In the genomic region with DNA sequence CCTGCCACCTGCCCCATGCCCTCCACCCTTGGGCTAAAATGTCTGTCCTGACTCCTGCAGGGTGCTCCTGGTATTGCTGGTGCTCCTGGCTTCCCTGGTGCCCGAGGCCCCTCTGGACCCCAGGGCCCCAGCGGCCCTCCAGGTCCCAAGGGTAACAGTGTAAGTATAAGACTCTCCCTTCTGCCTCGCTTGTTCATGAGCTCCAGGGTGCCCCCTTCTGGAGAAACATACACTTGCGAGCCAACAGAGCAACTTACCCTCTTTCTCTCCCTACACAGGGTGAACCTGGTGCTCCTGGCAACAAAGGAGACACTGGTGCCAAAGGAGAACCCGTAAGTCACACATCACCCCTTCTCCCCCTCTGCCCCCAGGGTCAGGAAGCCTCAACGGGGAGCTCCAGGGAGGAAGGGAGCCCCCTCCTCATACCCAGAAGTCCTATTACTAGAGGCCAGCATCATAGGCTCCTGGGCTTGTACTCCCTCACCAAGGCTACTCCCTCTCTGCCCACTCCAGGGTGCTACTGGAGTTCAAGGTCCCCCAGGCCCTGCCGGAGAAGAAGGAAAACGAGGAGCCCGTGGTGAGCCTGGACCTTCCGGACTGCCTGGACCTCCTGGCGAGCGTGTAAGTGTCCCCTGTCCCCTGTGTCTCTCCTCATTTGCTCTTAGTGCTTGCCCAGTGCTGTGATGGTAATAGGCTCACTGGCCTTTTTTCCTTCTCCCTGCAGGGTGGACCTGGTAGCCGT, we compare ENCODE assay signal across 9 mouse cellular contexts. TPM values are rescaled to one million over a fixed set of nuclear protein-coding genes. Genes with fewer than 3 reads are reported as not detected.
A peak's percentile ranks its signal among the peaks of the same experiment; 100 is the strongest.
DNase-seq lines count a peak whose midpoint lies in the region; ATAC-seq and TF ChIP-seq lines count a peak whose summit lies in the region.
"Had no signal": no experiment of that assay in that cellular context is flagged by ENCODE, and none has a peak within 500 bp of the region (broad histone marks: within the 10 kb centered on the region; RNA-seq: fewer than 3 reads in every experiment).

No protein-coding gene starts in this region.

- peak; percentile 62 for TF ChIP-seq CTCF in liver, embryonic 14.5 days (IDR thresholded peaks at IDR 0.05; ENCODE audit: low read depth)

- no peak for TF ChIP-seq EP300 in liver, embryonic 14.5 days (IDR thresholded peaks at IDR 0.05; ENCODE audit: low read depth)

- intact Hi-C loops in heart, postnatal 14 days (cut with DNase I), result no loop called here

- H3K4me2 ChIP-seq in hindbrain, embryonic 11.5 days (replicated peaks; ENCODE audit: low read depth, low read length), result no peak overlapping the region
- no peak overlapping the region for H3K4me2 ChIP-seq in hindbrain, embryonic 13.5 days
- H3K4me2 ChIP-seq in liver, embryonic 14.5 days (ENCODE audit: low read depth), result no peak overlapping the region
- H3K4me2 ChIP-seq in stomach, embryonic 15.5 days, result peak overlapping the region; percentile 24
- H3K4me2 ChIP-seq: neural tube, embryonic 12.5 days had no signal

- H3K27me3 ChIP-seq in hindbrain, embryonic 11.5 days (ENCODE audit: control insufficient read depth, insufficient read depth, low read length), result peaks cover 10% of the 10 kb centered on the region
- peaks cover 60% of the 10 kb centered on the region for H3K27me3 ChIP-seq in hindbrain, embryonic 13.5 days
- peaks cover 13% of the 10 kb centered on the region for H3K27me3 ChIP-seq in liver, embryonic 14.5 days (ENCODE audit: control insufficient read depth, insufficient read depth, low read length)
- H3K27me3 ChIP-seq in stomach, embryonic 15.5 days (replicated peaks), result no peaks in the 10 kb centered on the region

- 49% methylated on average over 13 of the region's 13 CpGs for WGBS in hindbrain, embryonic 11.5 days
- WGBS in hindbrain, embryonic 13.5 days, result 54% methylated on average over 12 of the region's 13 CpGs
- WGBS in liver, embryonic 14.5 days (ENCODE audit: insufficient replicate concordance), result 34% methylated on average over 13 of the region's 13 CpGs
- 50% methylated on average over 13 of the region's 13 CpGs for WGBS in stomach, embryonic 15.5 days

- no peaks in the 10 kb centered on the region for H3K4me1 ChIP-seq in hindbrain, embryonic 11.5 days (replicated peaks; ENCODE audit: control insufficient read depth, insufficient read depth, low read length)
- peaks cover 8% of the 10 kb centered on the region for H3K4me1 ChIP-seq in hindbrain, embryonic 13.5 days (replicated peaks)
- no peaks in the 10 kb centered on the region for H3K4me1 ChIP-seq in liver, embryonic 14.5 days (replicated peaks; ENCODE audit: control insufficient read depth in 2 of 2, insufficient read depth in 2 of 2, low read length in 1 of 2)
- H3K4me1 ChIP-seq in stomach, embryonic 15.5 days, result peaks cover 19% of the 10 kb centered on the region

- ATAC-seq in hindbrain, embryonic 11.5 days (ENCODE audit: low FRiP score), result no peak
- ATAC-seq in hindbrain, embryonic 13.5 days (ENCODE audit: low FRiP score), result no peak
- no peak for ATAC-seq in liver, embryonic 14.5 days (ENCODE audit: insufficient read depth)
- no peak for ATAC-seq in stomach, embryonic 15.5 days (ENCODE audit: insufficient read depth, low FRiP score, low read depth)

- H3K9me3 ChIP-seq in hindbrain, embryonic 11.5 days (ENCODE audit: control insufficient read depth, low read length), result no peaks in the 10 kb centered on the region
- H3K9me3 ChIP-seq in hindbrain, embryonic 13.5 days, result no peaks in the 10 kb centered on the region
- no peaks in the 10 kb centered on the region for H3K9me3 ChIP-seq in liver, embryonic 14.5 days (ENCODE audit: control insufficient read depth, low read length)
- no peaks in the 10 kb centered on the region for H3K9me3 ChIP-seq in stomach, embryonic 15.5 days
- H3K9me3 ChIP-seq: neural tube, embryonic 12.5 days had no signal

- H3K9ac ChIP-seq in hindbrain, embryonic 11.5 days (ENCODE audit: low read depth, low read length), result no peak overlapping the region
- no peak overlapping the region for H3K9ac ChIP-seq in hindbrain, embryonic 13.5 days
- no peak overlapping the region for H3K9ac ChIP-seq in liver, embryonic 14.5 days (replicated peaks)
- no peak overlapping the region for H3K9ac ChIP-seq in stomach, embryonic 15.5 days
- H3K9ac ChIP-seq: neural tube, embryonic 12.5 days had no signal

- no peak overlapping the region for H3K27ac ChIP-seq in hindbrain, embryonic 11.5 days (ENCODE audit: low read depth, low read length)
- no peak overlapping the region for H3K27ac ChIP-seq in hindbrain, embryonic 13.5 days
- H3K27ac ChIP-seq in liver, embryonic 14.5 days, result no peak overlapping the region
- H3K27ac ChIP-seq in stomach, embryonic 15.5 days, result peak overlapping the region; percentile 75
- H3K27ac ChIP-seq: neural tube, embryonic 12.5 days had no signal

- peak; percentile 58 for DNase-seq in hindbrain, embryonic 11.5 days (ENCODE audit: low spot score)
- peak; percentile 64 for DNase-seq in ES-CJ7 (ENCODE audit: low read depth, low spot score)
- peak; percentile 40 for DNase-seq in c-Kit-positive CD71-positive TER-119-negative erythroid progenitor cells, embryonic 14.5 days (ENCODE audit: low read depth)
- DNase-seq in heart, postnatal 14 days, result peak; percentile 57 to 71
- DNase-seq in liver, embryonic 14.5 days (ENCODE audit: low read depth in 3 of 3, low spot score in 3 of 3), result peak in 1 of 3 experiments; percentile 22
- DNase-seq in ovary, adult 18-20 months (ENCODE audit: low spot score), result no peak

- H3K36me3 ChIP-seq in hindbrain, embryonic 11.5 days (ENCODE audit: control insufficient read depth, insufficient read depth, low read length), result no peaks in the 10 kb centered on the region
- no peaks in the 10 kb centered on the region for H3K36me3 ChIP-seq in hindbrain, embryonic 13.5 days
- no peaks in the 10 kb centered on the region for H3K36me3 ChIP-seq in liver, embryonic 14.5 days (replicated peaks; ENCODE audit: control insufficient read depth, insufficient read depth, low read depth)
- peaks cover 60% of the 10 kb centered on the region for H3K36me3 ChIP-seq in stomach, embryonic 15.5 days
- H3K36me3 ChIP-seq: neural tube, embryonic 12.5 days had no signal

- no peak overlapping the region for H3K4me3 ChIP-seq in hindbrain, embryonic 11.5 days (ENCODE audit: low read depth, low read length)
- no peak overlapping the region for H3K4me3 ChIP-seq in hindbrain, embryonic 13.5 days
- no peak overlapping the region for H3K4me3 ChIP-seq in liver, embryonic 14.5 days (ENCODE audit: insufficient read depth in 1 of 2, low read depth in 2 of 2, low read length in 2 of 2)
- H3K4me3 ChIP-seq in stomach, embryonic 15.5 days (replicated peaks), result no peak overlapping the region
- H3K4me3 ChIP-seq: neural tube, embryonic 12.5 days had no signal

RNA-seq across cellular contexts. Expression of a gene that starts 6.4 kb away (rescaled TPM):
- polyA plus RNA-seq in hindbrain, embryonic 11.5 days (2014; fragmentation: Nextera tagmentation; extraction: Ambion mirVana), result 122 and 135 TPM in 2 replicates
- 128 and 217 TPM in 2 replicates for polyA plus RNA-seq in hindbrain, embryonic 13.5 days (2015; fragmentation: Nextera tagmentation; extraction: Ambion mirVana)
- total RNA-seq in heart, postnatal 14 days (2021), result 100 to 1,000 TPM; 475 to 551 TPM
- polyA plus RNA-seq in liver, embryonic 14.5 days (2012; rRNA removed), result 7.8 and 14.1 TPM in 2 replicates
- polyA plus RNA-seq in liver, embryonic 14.5 days (2014; fragmentation: Nextera tagmentation; extraction: Ambion mirVana), result 30.8 and 37.6 TPM in 2 replicates
- polyA plus RNA-seq in stomach, embryonic 15.5 days (2015; fragmentation: Nextera tagmentation; extraction: Ambion mirVana), result 1,375 and 1,459 TPM in 2 replicates

RNA-seq across cellular contexts. Expression of a gene that starts 24.9 kb away (rescaled TPM):
- polyA plus RNA-seq in hindbrain, embryonic 11.5 days (2014; fragmentation: Nextera tagmentation; extraction: Ambion mirVana), result not detected in 2 replicates
- polyA plus RNA-seq in hindbrain, embryonic 13.5 days (2015; fragmentation: Nextera tagmentation; extraction: Ambion mirVana), result not detected in 2 replicates
- not detected for total RNA-seq in heart, postnatal 14 days (2021)
- not detected in 2 replicates for polyA plus RNA-seq in liver, embryonic 14.5 days (2012; rRNA removed)
- not detected in 2 replicates for polyA plus RNA-seq in liver, embryonic 14.5 days (2014; fragmentation: Nextera tagmentation; extraction: Ambion mirVana)
- polyA plus RNA-seq in stomach, embryonic 15.5 days (2015; fragmentation: Nextera tagmentation; extraction: Ambion mirVana), result not detected in 2 replicates
- polyA plus RNA-seq: neural tube, embryonic 12.5 days had no signal

RNA-seq across cellular contexts. Expression of a gene that starts 33.7 kb away (rescaled TPM):
- polyA plus RNA-seq in hindbrain, embryonic 11.5 days (2014; fragmentation: Nextera tagmentation; extraction: Ambion mirVana), result 0.11 and 0.29 TPM in 2 replicates
- 0.23 and 0.52 TPM in 2 replicates for polyA plus RNA-seq in hindbrain, embryonic 13.5 days (2015; fragmentation: Nextera tagmentation; extraction: Ambion mirVana)
- 100 to 1,000 TPM; 135 to 139 TPM for total RNA-seq in heart, postnatal 14 days (2021)
- polyA plus RNA-seq in liver, embryonic 14.5 days (2012; rRNA removed), result 0.04 TPM in 1 of 2 replicates, not detected in the other
- polyA plus RNA-seq in liver, embryonic 14.5 days (2014; fragmentation: Nextera tagmentation; extraction: Ambion mirVana), result not detected in 2 replicates
- 0.17 and 0.27 TPM in 2 replicates for polyA plus RNA-seq in stomach, embryonic 15.5 days (2015; fragmentation: Nextera tagmentation; extraction: Ambion mirVana)

RNA-seq across cellular contexts. Expression of a gene that starts 48.4 kb away (rescaled TPM):
- polyA plus RNA-seq in hindbrain, embryonic 11.5 days (2014; fragmentation: Nextera tagmentation; extraction: Ambion mirVana), result 12.4 and 16.2 TPM in 2 replicates
- 16.9 and 17.3 TPM in 2 replicates for polyA plus RNA-seq in hindbrain, embryonic 13.5 days (2015; fragmentation: Nextera tagmentation; extraction: Ambion mirVana)
- total RNA-seq in heart, postnatal 14 days (2021), result 10 to 100 TPM; 50.5 to 52.1 TPM
- polyA plus RNA-seq in liver, embryonic 14.5 days (2012; rRNA removed), result 14.1 and 14.9 TPM in 2 replicates
- 8.8 and 10.4 TPM in 2 replicates for polyA plus RNA-seq in liver, embryonic 14.5 days (2014; fragmentation: Nextera tagmentation; extraction: Ambion mirVana)
- 10.3 TPM in 2 replicates for polyA plus RNA-seq in stomach, embryonic 15.5 days (2015; fragmentation: Nextera tagmentation; extraction: Ambion mirVana)
